Mouse (Mus musculus) kidney, embryonic 15.5 days (tissue): Measurements from ENCODE around the gene Thra. TPM values are rescaled to one million over a fixed set of nuclear protein-coding genes. Genes with fewer than 3 reads are reported as not detected.
A peak's percentile ranks its signal among the peaks of the same experiment; 100 is the strongest.

ENCODE experiments used
- ATAC-seq: fragments of 200-750 bp; cut with Nextera tagmentation; replicated peaks from 2 replicates; pipeline ENCODE4 v1.8.0; 2017; ENCODE audit warnings: moderate TSS enrichment; ENCODE audit not compliant: low FRiP score
- H3K27ac ChIP-seq: fragments of 300-500 bp; sonication (generic); 2 replicates; pipeline ENCODE4 v1.5.1; 2015; ENCODE audit warnings: mild to moderate bottlenecking, inconsistent platforms
- H3K27me3 ChIP-seq: fragments of 300-500 bp; sonication (generic); 2 replicates; pipeline ENCODE4 v1.6.1; 2015; ENCODE audit warnings: inconsistent platforms
- H3K36me3 ChIP-seq: fragments of 300-500 bp; sonication (generic); 2 replicates; pipeline ENCODE4 v1.6.1; 2015; ENCODE audit warnings: inconsistent platforms
- H3K4me1 ChIP-seq: fragments of 300-500 bp; sonication (generic); 2 replicates; pipeline ENCODE4 v1.6.1; 2015; ENCODE audit warnings: inconsistent platforms
- H3K4me2 ChIP-seq: fragments of 300-500 bp; sonication (generic); 2 replicates; pipeline ENCODE4 v1.6.1; 2015; ENCODE audit warnings: moderate library complexity, mild to moderate bottlenecking, inconsistent platforms
- H3K4me3 ChIP-seq: fragments of 300-500 bp; sonication (generic); replicated peaks from 2 replicates; pipeline ENCODE4 v1.5.1; 2015; ENCODE audit warnings: mild to moderate bottlenecking, inconsistent platforms
- H3K9ac ChIP-seq: fragments of 300-500 bp; sonication (generic); 2 replicates; pipeline ENCODE4 v1.6.1; 2015; ENCODE audit warnings: mild to moderate bottlenecking, inconsistent platforms
- H3K9me3 ChIP-seq: fragments of 300-500 bp; sonication (generic); replicated peaks from 2 replicates; pipeline ENCODE4 v1.6.1; 2016; ENCODE audit warnings: inconsistent platforms
- WGBS: fragments of 180-500 bp; shearing (Covaris S2); methylation state at CpG from one replicate; pipeline ENCODE4 v1.1.7; 2015; ENCODE audit warnings: mixed read lengths; 5-methylcytosine and 5-hydroxymethylcytosine counted together
- polyA plus RNA-seq: library from polyadenylated mRNA; unstranded; fragments of >200 nt; fragmentation: Nextera tagmentation; extraction: Ambion mirVana; gene quantifications from 2 replicates; pipeline ENCODE4 v1.2.1, GENCODE M21; 2015

The Thra gene
- 21.7 and 26.9 TPM in 2 replicates for polyA plus RNA-seq

- Histone ChIP-seq H3K9me3 (no peaks in the 10 kb centered on the region), H3K27ac (peak within 1 kb of the TSS; percentile 95), H3K27me3 (no peaks in the 10 kb centered on the region), H3K4me2 (peak within 1 kb of the TSS; percentile 84), H3K9ac (peak within 1 kb of the TSS; percentile 90), H3K36me3 (no peaks in the 10 kb centered on the region), H3K4me3 (peak within 1 kb of the TSS; percentile 93), H3K4me1 (peaks cover 52% of the 10 kb centered on the region)
- under 1% methylated on average over 22 of the region's 22 CpGs for WGBS
- peak; percentile 72 for ATAC-seq
These were observed at the start of gene Thra for GRCm38 (mm10) chr11:98740393-98741050. Gene Thra (plus strand): TSS chr11:98740638.

- H3K27ac ChIP-seq = no peak overlapping the region
- no peak overlapping the region for H3K4me2 ChIP-seq
- 72% methylated on average over 13 of the region's 13 CpGs for WGBS
- H3K4me1 ChIP-seq = peaks cover 22% of the 10 kb centered on the region
- H3K27me3 ChIP-seq = no peaks in the 10 kb centered on the region
- H3K4me3 ChIP-seq = no peak overlapping the region
- peaks cover 76% of the 10 kb centered on the region for H3K36me3 ChIP-seq
- no peaks in the 10 kb centered on the region for H3K9me3 ChIP-seq
- no peak for ATAC-seq
- H3K9ac ChIP-seq = no peak overlapping the region
These were observed 47.2 kb upstream of the Thra start for GRCm38 (mm10) chr11:98693201-98693600.

GRCm38 (mm10) chr11:98693746-98694145 is 46.7 kb upstream of the Thra start:
- Histone ChIP-seq H3K9ac (no peak overlapping the region), H3K4me1 (peaks cover 27% of the 10 kb centered on the region), H3K4me2 (no peak overlapping the region), H3K4me3 (no peak overlapping the region), H3K27me3 (no peaks in the 10 kb centered on the region), H3K9me3 (no peaks in the 10 kb centered on the region), H3K27ac (no peak overlapping the region), H3K36me3 (peaks cover 73% of the 10 kb centered on the region)
- WGBS = 89% methylated on average over 9 of the region's 9 CpGs
- no peak for ATAC-seq

- no peaks in the 10 kb centered on the region for H3K27me3 ChIP-seq
- no peak overlapping the region for H3K4me2 ChIP-seq
- H3K4me3 ChIP-seq = no peak overlapping the region
- 83% methylated on average over 9 of the region's 9 CpGs for WGBS
- no peak overlapping the region for H3K27ac ChIP-seq
- ATAC-seq = no peak
- peaks cover 70% of the 10 kb centered on the region for H3K36me3 ChIP-seq
- no peak overlapping the region for H3K9ac ChIP-seq
- peaks cover 29% of the 10 kb centered on the region for H3K4me1 ChIP-seq
- no peaks in the 10 kb centered on the region for H3K9me3 ChIP-seq
These were observed 46.1 kb upstream of the Thra start for GRCm38 (mm10) chr11:98694301-98694700.

- Histone ChIP-seq H3K4me2 (no peak overlapping the region), H3K4me3 (no peak overlapping the region), H3K27me3 (no peaks in the 10 kb centered on the region), H3K9ac (no peak overlapping the region), H3K36me3 (peaks cover 59% of the 10 kb centered on the region), H3K27ac (no peak overlapping the region), H3K9me3 (no peaks in the 10 kb centered on the region), H3K4me1 (peaks cover 34% of the 10 kb centered on the region)
- 73% methylated on average over 14 of the region's 14 CpGs for WGBS
- ATAC-seq = no peak
These were observed 45.0 kb upstream of the Thra start for GRCm38 (mm10) chr11:98695408-98695807.

- 82% methylated on average over 14 of the region's 14 CpGs for WGBS
- no peak overlapping the region for H3K4me2 ChIP-seq
- H3K4me3 ChIP-seq = no peak overlapping the region
- H3K36me3 ChIP-seq = peaks cover 47% of the 10 kb centered on the region
- peak overlapping the region; percentile 5 for H3K27ac ChIP-seq
- H3K9me3 ChIP-seq = no peaks in the 10 kb centered on the region
- H3K9ac ChIP-seq = no peak overlapping the region
- H3K27me3 ChIP-seq = no peaks in the 10 kb centered on the region
- H3K4me1 ChIP-seq = peaks cover 45% of the 10 kb centered on the region
- ATAC-seq = no peak
These were observed 43.8 kb upstream of the Thra start for GRCm38 (mm10) chr11:98696454-98697216.

- H3K9ac ChIP-seq = no peak overlapping the region
- no peak overlapping the region for H3K4me2 ChIP-seq
- H3K4me3 ChIP-seq = no peak overlapping the region
- WGBS = 82% methylated on average over 12 of the region's 12 CpGs
- no peaks in the 10 kb centered on the region for H3K27me3 ChIP-seq
- peaks cover 50% of the 10 kb centered on the region for H3K4me1 ChIP-seq
- H3K27ac ChIP-seq = peak overlapping the region; percentile 5; the same call in 1 of the 2 replicates
- H3K36me3 ChIP-seq = peaks cover 41% of the 10 kb centered on the region
- no peaks in the 10 kb centered on the region for H3K9me3 ChIP-seq
- ATAC-seq = no peak
These were observed 43.2 kb upstream of the Thra start for GRCm38 (mm10) chr11:98697225-98697624.

GRCm38 (mm10) chr11:98698849-98699640 is 41.4 kb upstream of the Thra start:
- no peak for ATAC-seq
- Histone ChIP-seq H3K4me2 (no peak overlapping the region), H3K27me3 (no peaks in the 10 kb centered on the region), H3K9ac (no peak overlapping the region), H3K36me3 (peaks cover 23% of the 10 kb centered on the region), H3K4me1 (peaks cover 68% of the 10 kb centered on the region), H3K27ac (no peak overlapping the region), H3K4me3 (no peak overlapping the region), H3K9me3 (no peaks in the 10 kb centered on the region)
- WGBS = 87% methylated on average over 16 of the region's 16 CpGs

GRCm38 (mm10) chr11:98699911-98700310 is 40.5 kb upstream of the Thra start:
- ATAC-seq = 0 out of 2 replicates have a peak, but pooled peaks have one; percentile 34
- no peak overlapping the region for H3K9ac ChIP-seq

GRCm38 (mm10) chr11:98701213-98701670 is 39.2 kb upstream of the Thra start, which contains the start of gene Csf3:
Gene Csf3 (plus strand): TSS chr11:98701263.
- no peak within 1 kb of the TSS for H3K9ac ChIP-seq
- 33% methylated on average over 10 of the region's 10 CpGs for WGBS
- no peak for ATAC-seq
- peaks cover 21% of the 10 kb centered on the region for H3K36me3 ChIP-seq
- no peak within 1 kb of the TSS for H3K4me2 ChIP-seq
- no peak within 1 kb of the TSS for H3K4me3 ChIP-seq
- peak within 1 kb of the TSS; percentile 55 for H3K27ac ChIP-seq
- H3K4me1 ChIP-seq = peaks cover 82% of the 10 kb centered on the region
- no peaks in the 10 kb centered on the region for H3K27me3 ChIP-seq
- no peaks in the 10 kb centered on the region for H3K9me3 ChIP-seq

More at GRCm38 (mm10) chr11:98699911-98700310, 40.5 kb upstream of the Thra start:
- Histone ChIP-seq H3K4me3 (no peak overlapping the region), H3K36me3 (peaks cover 21% of the 10 kb centered on the region), H3K27ac (no peak overlapping the region), H3K4me2 (no peak overlapping the region), H3K27me3 (no peaks in the 10 kb centered on the region), H3K9me3 (no peaks in the 10 kb centered on the region), H3K4me1 (peaks cover 76% of the 10 kb centered on the region)
- WGBS = 28% methylated on average over 4 of the region's 4 CpGs

GRCm38 (mm10) chr11:98702323-98702722 is 38.1 kb upstream of the Thra start:
- peaks cover 83% of the 10 kb centered on the region for H3K4me1 ChIP-seq
- peaks cover 31% of the 10 kb centered on the region for H3K36me3 ChIP-seq
- H3K4me3 ChIP-seq = no peak overlapping the region
- 73% methylated on average over 5 of the region's 5 CpGs for WGBS
- H3K27me3 ChIP-seq = no peaks in the 10 kb centered on the region
- H3K9ac ChIP-seq = no peak overlapping the region
- no peak overlapping the region for H3K4me2 ChIP-seq
- ATAC-seq = no peak
- H3K9me3 ChIP-seq = no peaks in the 10 kb centered on the region
- no peak overlapping the region for H3K27ac ChIP-seq
